Mouse (Mus musculus) brain, embryonic 14.5 days (tissue): ENCODE results near the gene Thbs4. TPM values are rescaled to one million over a fixed set of nuclear protein-coding genes. Genes with fewer than 3 reads are reported as not detected.

Source experiments
- DNase-seq: peaks from one replicate; pipeline ENCODE4 v3.0.0-alpha.2; 2011; ENCODE audit warnings: low read depth
- CTCF ChIP-seq: fragments of 200-500 bp; IDR thresholded peaks from 2 replicates; pipeline ENCODE4 v1.5.1; 2012; ENCODE audit warnings: inconsistent platforms, mild to moderate bottlenecking, moderate library complexity, borderline replicate concordance; ENCODE audit not compliant: insufficient read depth, insufficient read length; ENCODE audit errors: extremely low read depth
- POLR2A ChIP-seq: fragments of 200-500 bp; IDR thresholded peaks from 2 replicates; pipeline ENCODE4 v1.6.1; 2012; ENCODE audit warnings: mild to moderate bottlenecking, inconsistent platforms, borderline replicate concordance; ENCODE audit not compliant: poor library complexity, insufficient read depth, insufficient read length, severe bottlenecking; ENCODE audit errors: extremely low read depth
- polyA plus RNA-seq: library from polyadenylated mRNA; depleted of rRNA; stranded (reverse); fragments of >200 nt; gene quantifications from 2 replicates; pipeline ENCODE4 v1.2.3, GENCODE M21; 2012

The Thbs4 gene
- polyA plus RNA-seq, 1 experiment, result 2.2 TPM

GRCm38 (mm10) chr13:92731811-92732210, 62.8 kb downstream of the Thbs4 start:
- no peak for TF ChIP-seq POLR2A
- TF ChIP-seq CTCF, result no peak
- peak; percentile 65 for DNase-seq

DNA sequence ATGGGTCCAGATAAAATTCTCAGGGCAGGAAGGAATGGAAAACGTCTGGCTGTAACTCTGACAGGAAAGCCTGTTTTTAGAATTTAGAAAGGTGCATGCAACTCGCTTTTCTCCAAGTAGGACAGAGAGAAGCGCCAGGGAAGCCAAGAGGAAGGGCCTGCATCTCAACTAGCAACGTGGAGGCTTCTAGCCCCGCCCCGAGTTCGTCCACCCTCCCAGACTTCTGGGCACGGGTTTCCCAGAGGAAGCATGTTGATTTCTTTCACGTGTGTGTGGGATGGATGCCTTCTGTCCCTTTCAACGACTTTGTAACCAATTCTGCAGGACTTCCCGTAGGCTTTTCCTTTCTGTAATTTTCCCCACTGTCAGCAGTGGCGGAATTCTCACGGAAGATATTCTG, 64.8 kb downstream of the Thbs4 start:
- TF ChIP-seq POLR2A (no peak), CTCF (no peak)
- DNase-seq, result no peak

DNA sequence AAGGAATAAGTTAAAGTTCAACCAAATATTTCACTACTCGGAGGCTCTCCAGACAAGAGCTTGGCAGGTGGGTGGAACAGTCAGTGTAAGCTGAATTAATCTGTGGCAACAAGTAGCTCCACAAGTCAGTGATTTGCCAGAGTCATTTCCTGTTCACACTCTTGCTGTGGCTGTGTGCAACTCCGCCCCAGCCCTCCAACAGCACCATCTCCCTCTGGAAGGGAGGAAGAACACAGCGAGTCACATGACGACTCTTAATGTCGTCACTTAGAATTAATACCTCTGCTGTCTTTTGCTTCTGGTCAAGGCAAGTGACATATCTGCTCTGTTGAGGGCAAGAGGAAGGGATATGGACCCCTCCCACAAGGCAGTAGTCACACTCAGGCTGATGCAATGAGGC, 72.2 kb downstream of the Thbs4 start:
- no peak for DNase-seq
- TF ChIP-seq POLR2A (no peak), CTCF (no peak)

- TF ChIP-seq POLR2A (no peak), CTCF (no peak)
- DNase-seq, result no peak
Measured at GRCm38 (mm10) chr13:92721006-92721405, 73.6 kb downstream of the Thbs4 start.

DNA sequence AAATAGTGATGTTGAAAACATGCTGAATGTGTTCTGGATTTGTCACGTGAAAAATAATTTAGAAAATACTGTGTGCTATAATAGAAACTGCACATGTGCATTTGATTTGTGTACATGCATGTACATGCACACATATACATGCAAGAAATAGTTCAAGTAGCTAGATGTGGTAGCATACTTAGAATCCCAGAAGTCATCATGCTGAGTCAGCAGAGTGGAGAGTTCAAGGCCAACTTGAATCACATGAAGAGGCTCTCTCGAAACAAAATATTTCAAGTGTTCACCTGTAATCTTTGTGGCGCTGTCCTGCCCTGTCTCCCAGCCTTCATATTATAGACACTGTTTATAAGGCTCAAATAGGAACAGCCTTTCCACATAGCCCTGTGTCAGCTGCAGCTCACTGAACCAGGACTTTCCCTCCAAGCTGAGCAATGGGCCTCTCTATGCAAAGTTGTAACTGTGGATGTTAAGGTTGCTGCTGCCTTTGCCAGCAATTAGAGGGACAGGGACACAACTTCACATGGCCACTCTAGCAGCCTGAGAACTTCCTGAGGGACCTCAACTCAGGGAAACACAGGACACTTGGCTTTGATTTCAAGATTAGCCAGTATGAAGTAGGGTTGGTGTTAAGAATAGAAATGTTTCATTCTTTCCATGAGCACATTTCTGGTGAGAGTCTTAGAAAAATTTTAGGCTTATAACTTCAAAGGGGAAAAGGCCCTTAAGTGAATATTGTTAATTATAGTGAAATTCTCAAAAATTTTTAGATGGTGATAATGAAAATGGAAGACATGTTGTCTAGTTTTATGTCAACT, 76.6 kb downstream of the Thbs4 start:
- no peak for TF ChIP-seq CTCF
- TF ChIP-seq POLR2A, result no peak
- DNase-seq, result no peak

GRCm38 (mm10) chr13:92712619-92713018, 82.0 kb downstream of the Thbs4 start:
- TF ChIP-seq CTCF, result no peak
- TF ChIP-seq POLR2A, result no peak
- DNase-seq, result no peak

- DNase-seq, result no peak
- TF ChIP-seq POLR2A (no peak), CTCF (no peak)
Measured at GRCm38 (mm10) chr13:92711821-92712220, 82.8 kb downstream of the Thbs4 start.

DNA sequence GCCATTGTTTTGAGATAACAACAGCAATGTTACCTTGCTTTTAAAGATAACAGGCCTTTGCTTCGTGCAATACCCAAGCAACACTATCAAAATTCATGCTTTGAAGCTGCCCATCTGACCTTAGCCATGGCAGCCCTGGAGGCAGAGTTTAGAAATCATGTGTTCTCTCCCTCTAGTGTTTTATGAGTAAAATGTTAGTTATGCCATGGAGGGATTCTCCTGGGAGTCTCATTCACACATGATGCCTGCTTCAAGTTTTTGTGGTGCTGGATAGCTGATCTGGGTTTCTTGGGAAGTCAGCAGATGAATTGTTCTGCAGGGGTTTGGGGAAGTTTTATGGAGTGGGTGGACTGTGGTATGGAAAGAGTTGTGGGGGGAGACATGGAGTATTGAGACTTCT, 84.3 kb downstream of the Thbs4 start:
- no peak for DNase-seq
- TF ChIP-seq CTCF (no peak), POLR2A (no peak)

DNA sequence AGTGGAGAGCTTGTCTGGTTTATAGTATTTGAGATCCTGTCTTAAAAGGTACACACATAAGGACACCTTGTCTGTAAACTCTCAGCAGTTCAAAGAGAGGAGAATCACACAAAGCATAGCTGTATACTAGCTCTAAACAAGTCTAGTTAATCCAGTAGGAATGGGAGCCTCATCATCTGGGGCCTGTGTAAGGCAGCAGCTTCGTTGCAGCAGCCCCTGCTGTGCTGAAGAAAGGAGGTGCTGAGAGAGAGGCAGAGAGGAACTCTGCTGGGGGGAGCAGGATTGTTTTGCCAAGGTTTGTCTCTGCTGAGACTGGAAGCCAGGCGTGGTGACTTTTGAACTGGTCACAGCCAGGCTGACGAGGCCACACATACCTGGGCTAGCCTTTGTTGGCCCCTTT, 85.1 kb downstream of the Thbs4 start:
- no peak for DNase-seq
- no peak for TF ChIP-seq POLR2A
- TF ChIP-seq CTCF, result no peak

DNA sequence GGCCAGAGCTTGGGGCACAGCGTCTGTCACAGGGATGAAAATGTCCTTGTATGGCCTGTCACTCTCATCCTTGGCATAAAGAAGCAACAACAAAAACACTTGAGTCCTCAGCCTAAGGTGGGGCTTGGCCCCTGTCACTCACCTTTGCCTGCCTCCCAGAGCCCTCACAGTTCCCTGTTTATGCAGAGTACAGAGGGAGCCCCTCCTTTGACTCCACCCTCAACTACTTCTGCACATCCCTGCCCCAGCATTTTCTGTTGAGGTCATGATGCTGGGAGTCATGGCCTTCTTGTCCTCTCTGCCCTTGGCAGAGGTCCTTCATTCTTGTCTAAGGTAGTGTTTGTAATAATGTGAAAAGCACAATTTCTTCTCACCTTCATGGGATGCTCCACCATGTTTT, 86.2 kb downstream of the Thbs4 start:
- TF ChIP-seq POLR2A, result no peak
- no peak for DNase-seq

GRCm38 (mm10) chr13:92707941-92708340, 86.7 kb downstream of the Thbs4 start:
- no peak for DNase-seq
- TF ChIP-seq POLR2A (no peak), CTCF (no peak)

DNA sequence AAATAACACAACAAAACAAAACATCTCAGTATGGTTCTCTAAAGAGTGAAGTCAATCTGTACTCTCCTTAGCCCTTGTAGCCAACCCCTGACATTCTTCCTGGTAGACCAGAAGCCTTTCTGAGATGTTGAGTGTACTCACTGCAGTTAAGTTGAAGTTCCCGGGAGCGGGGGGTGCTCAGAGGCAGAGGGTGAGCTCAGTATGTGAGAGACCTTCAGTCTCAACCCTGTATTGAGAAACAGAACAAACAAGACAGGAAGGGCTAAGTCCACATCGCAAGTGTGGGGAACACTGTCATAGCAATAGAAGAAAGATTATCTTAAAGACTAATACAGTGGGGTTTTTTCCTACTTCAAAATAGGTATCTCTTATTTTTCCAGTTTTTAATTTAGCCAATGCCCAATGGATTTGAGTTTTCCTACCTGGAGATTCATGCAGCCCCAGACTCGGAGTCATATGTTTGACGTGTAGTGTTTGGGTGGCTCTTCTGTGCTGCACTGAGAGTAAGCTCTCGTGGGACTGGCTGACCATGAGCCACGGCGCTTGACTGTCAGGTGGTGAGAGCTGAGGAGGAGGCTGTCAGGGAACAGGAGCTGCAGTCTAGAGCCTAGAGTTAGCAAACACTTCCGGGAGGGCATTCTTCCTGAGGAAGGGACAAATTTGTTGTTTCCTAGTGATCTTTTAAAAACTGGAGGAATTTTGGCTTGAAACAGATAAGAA, 88.1 kb downstream of the Thbs4 start:
- no peak for TF ChIP-seq POLR2A
- no peak for TF ChIP-seq CTCF
- no peak for DNase-seq

DNA sequence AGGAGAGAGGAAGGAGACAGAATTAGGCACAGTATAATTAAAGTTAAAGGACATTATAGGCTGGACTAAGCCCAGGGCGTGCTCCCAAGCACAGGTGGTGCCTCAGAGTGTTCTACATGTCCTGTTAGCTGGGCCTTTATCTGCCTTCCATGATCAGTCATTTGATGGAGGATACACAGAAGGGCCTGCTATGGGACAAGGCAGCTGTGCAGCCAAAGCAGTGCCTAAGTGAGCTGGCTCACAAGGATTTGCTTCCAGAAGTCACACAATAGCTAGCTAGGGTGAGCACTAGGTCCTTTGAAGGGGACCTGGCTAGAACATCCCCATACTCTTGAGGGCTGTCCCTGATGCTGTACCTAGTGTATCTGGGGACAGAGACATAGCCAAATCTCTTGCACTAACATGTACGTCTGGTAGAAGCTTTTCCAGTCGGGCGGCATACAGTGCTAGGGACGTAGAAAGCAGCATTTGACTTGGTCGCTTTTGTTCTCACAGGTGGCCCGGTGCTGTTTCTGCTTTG, 89.5 kb downstream of the Thbs4 start:
- TF ChIP-seq CTCF, result no peak
- no peak for TF ChIP-seq POLR2A

DNA sequence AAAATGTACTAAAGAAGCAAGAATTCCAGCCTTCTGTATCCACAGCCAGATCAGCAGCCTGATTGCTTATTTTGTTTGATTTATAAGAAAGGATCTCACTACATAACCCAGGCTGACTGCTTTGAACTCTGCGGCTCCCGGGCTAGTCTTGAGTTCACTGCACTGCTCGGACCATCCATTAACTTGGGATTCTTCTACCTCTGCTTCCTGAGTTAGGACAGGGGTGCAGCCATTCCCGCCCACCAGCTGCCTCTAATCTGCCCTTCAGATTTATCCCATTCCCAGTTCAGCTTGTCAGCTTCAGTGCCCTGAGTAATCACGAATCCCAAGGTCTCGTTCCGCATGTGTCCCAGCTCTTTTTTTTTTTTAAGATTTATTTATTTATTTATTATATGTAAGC, 90.4 kb downstream of the Thbs4 start:
- no peak for DNase-seq
- TF ChIP-seq CTCF (no peak), POLR2A (no peak)

More for the DNA sequence above, 89.5 kb downstream of the Thbs4 start:
- DNase-seq, result no peak
